Mouse (Mus musculus) bone marrow, adult 2 months (tissue): ENCODE results near the gene Adamtsl4. TPM values are rescaled to one million over a fixed set of nuclear protein-coding genes. Genes with fewer than 3 reads are reported as not detected.

ENCODE experiments used
- H3K27ac ChIP-seq: fragments of 200-500 bp; 2 replicates; pipeline ENCODE4 v1.5.1; 2012; ENCODE audit warnings: low read depth, mild to moderate bottlenecking, control low read depth, inconsistent platforms, low read length; ENCODE audit not compliant: control insufficient read depth, poor library complexity, insufficient read depth
- H3K4me1 ChIP-seq: fragments of 200-500 bp; 2 replicates; pipeline ENCODE4 v1.6.1; 2011; ENCODE audit warnings: low read length; ENCODE audit not compliant: control insufficient read depth, insufficient read depth
- H3K4me3 ChIP-seq: fragments of 200-500 bp; replicated peaks from 2 replicates; pipeline ENCODE3; 2011; ENCODE audit warnings: mild to moderate bottlenecking, low read depth, low read length, control low read depth; ENCODE audit not compliant: control insufficient read depth
- CTCF ChIP-seq: fragments of 200-500 bp; IDR thresholded peaks from 2 replicates; pipeline ENCODE4 v1.5.1; 2011; ENCODE audit warnings: low read length, control low read depth; ENCODE audit not compliant: control insufficient read depth, insufficient read depth
- POLR2A ChIP-seq: fragments of 200-500 bp; IDR thresholded peaks from 2 replicates; pipeline ENCODE4 v1.6.1; 2011; ENCODE audit warnings: low read depth, mild to moderate bottlenecking, control low read depth, low read length, borderline replicate concordance; ENCODE audit not compliant: control insufficient read depth
- WGBS: fragments of 180-500 bp; shearing (Covaris S2); methylation state at CpG from one replicate; pipeline ENCODE4 v1.1.7; 2018; 5-methylcytosine and 5-hydroxymethylcytosine counted together
- polyA plus RNA-seq: library from polyadenylated mRNA; stranded (reverse); fragments of >200 nt; gene quantifications from 2 replicates; pipeline ENCODE4 v1.2.4, GENCODE M21; 2011; ENCODE audit warnings: low replicate concordance; ENCODE audit not compliant: missing spikeins, insufficient read depth, insufficient read length

The Adamtsl4 gene
- polyA plus RNA-seq, 1 experiment, result 2.7 TPM

GRCm38 (mm10) chr3:95728906-95729305, 41.2 kb upstream of the Adamtsl4 start:
- Histone ChIP-seq H3K4me3 (no peak overlapping the region), H3K27ac (no peak overlapping the region), H3K4me1 (no peaks in the 10 kb centered on the region; the same call in 1 of the 2 replicates)
- 91% methylated on average over 2 of the region's 2 CpGs for WGBS
- TF ChIP-seq POLR2A, result no peak
- no peak for TF ChIP-seq CTCF

- TF ChIP-seq CTCF (no peak), POLR2A (no peak)
- Histone ChIP-seq H3K4me3 (no peak overlapping the region), H3K4me1 (no peaks in the 10 kb centered on the region; the same call in 1 of the 2 replicates), H3K27ac (no peak overlapping the region)
- 67% methylated on average over 7 of the region's 7 CpGs for WGBS
Observed at GRCm38 (mm10) chr3:95726696-95727358, 39.1 kb upstream of the Adamtsl4 start.

- Histone ChIP-seq H3K4me3 (no peak overlapping the region), H3K27ac (no peak overlapping the region), H3K4me1 (no peaks in the 10 kb centered on the region; the same call in 1 of the 2 replicates)
- 78% methylated on average over 7 of the region's 7 CpGs for WGBS
- TF ChIP-seq POLR2A (no peak), CTCF (no peak)
Observed at GRCm38 (mm10) chr3:95725863-95726262, 38.1 kb upstream of the Adamtsl4 start.

GRCm38 (mm10) chr3:95722386-95722785, 34.7 kb upstream of the Adamtsl4 start:
- WGBS, result 67% methylated on average over 3 of the region's 3 CpGs
- no peak for TF ChIP-seq POLR2A
- no peak for TF ChIP-seq CTCF
- Histone ChIP-seq H3K27ac (no peak overlapping the region), H3K4me1 (no peaks in the 10 kb centered on the region; the same call in none of the 2 replicates), H3K4me3 (no peak overlapping the region)

GRCm38 (mm10) chr3:95718153-95718552, 30.4 kb upstream of the Adamtsl4 start:
- Histone ChIP-seq H3K27ac (no peak overlapping the region), H3K4me1 (no peaks in the 10 kb centered on the region; the same call in 1 of the 2 replicates), H3K4me3 (no peak overlapping the region)
- TF ChIP-seq POLR2A (no peak), CTCF (no peak)
- WGBS, result 83% methylated on average over 2 of the region's 2 CpGs

- no peak overlapping the region for H3K27ac ChIP-seq
- no peaks in the 10 kb centered on the region; the same call in 1 of the 2 replicates for H3K4me1 ChIP-seq
- 56% methylated on average over 1 of the region's 1 CpGs for WGBS
- TF ChIP-seq CTCF (no peak), POLR2A (no peak)
- H3K4me3 ChIP-seq, result no peak overlapping the region
Observed at GRCm38 (mm10) chr3:95716075-95716474, 28.4 kb upstream of the Adamtsl4 start.

GRCm38 (mm10) chr3:95709967-95710366, 22.2 kb upstream of the Adamtsl4 start:
- Histone ChIP-seq H3K4me3 (no peak overlapping the region), H3K27ac (no peak overlapping the region; the same call in 1 of the 2 replicates), H3K4me1 (peaks cover 11% of the 10 kb centered on the region)
- TF ChIP-seq POLR2A (no peak), CTCF (no peak)

- no peak overlapping the region for H3K27ac ChIP-seq
- no peak overlapping the region for H3K4me3 ChIP-seq
- 42% methylated on average over 4 of the region's 4 CpGs for WGBS
- TF ChIP-seq CTCF (no peak), POLR2A (no peak)
- H3K4me1 ChIP-seq, result peaks cover 11% of the 10 kb centered on the region
Observed at GRCm38 (mm10) chr3:95709044-95709443, 21.3 kb upstream of the Adamtsl4 start.
